Mouse (Mus musculus) liver, embryonic 14 days (tissue): Measurements from ENCODE around the gene Olfr877. TPM values are rescaled to one million over a fixed set of nuclear protein-coding genes. Genes with fewer than 3 reads are reported as not detected.

Source experiments
- polyA plus RNA-seq: library from polyadenylated mRNA; depleted of rRNA; stranded (reverse); fragments of >200 nt; gene quantifications from 2 replicates; pipeline ENCODE4 v1.2.3, GENCODE M21; 2012; rRNA removed

Gene Olfr877
- not detected in 2 replicates for polyA plus RNA-seq

DNA sequence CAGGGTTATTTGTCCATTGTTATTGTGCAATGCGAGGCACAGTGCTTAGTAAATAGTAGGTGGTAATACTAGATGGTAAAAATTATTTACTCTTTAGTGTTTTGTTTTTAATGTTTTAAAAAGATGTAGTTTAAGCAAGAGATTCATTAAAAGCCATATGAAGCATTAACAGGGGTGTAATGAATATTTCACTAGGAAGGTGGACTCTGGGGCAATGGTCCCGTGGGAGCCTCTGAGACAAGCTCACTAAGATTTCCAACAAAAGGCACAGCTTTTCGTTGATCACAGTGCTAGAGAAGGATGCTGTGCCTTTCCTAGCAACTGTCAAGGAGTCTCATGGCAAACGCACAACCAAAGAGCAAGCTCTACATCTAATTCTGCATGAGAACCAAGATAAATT is at the start of gene Olfr877:
TSS of gene Olfr877 (plus strand) at position 301 of the 400 bp plus-strand sequence.

DNA sequence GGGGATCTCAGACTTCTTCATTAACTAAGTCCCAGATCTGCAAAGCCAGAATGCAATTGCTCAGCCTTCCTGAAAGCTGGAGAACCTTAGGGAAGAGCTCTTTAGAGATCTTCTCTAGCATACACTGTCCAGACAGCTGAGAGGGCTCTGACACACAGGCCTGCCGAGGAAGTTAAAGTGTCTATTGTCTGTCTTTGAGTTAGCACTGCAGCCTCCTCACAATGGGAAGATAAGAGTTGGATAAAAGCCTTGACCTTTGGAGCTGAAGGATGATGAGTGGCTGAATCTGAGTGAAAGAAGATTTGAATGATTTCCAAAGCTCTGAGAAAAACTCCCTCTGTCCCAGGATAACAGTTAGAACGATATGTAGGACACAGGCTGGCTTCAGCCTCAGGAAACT is 42.6 kb downstream of the Olfr877 start, which contains the start of gene Olfr145:
TSS of gene Olfr145 (plus strand) at position 64 of the 400 bp plus-strand sequence.

Other genes starting within 250 kb of the Olfr877 start
- gene Spa17, start 240.5 kb upstream of the Olfr877 start, polyA plus RNA-seq: 1.2 and 1.4 TPM in 2 replicates
- gene Tbrg1, start 197.0 kb upstream of the Olfr877 start, polyA plus RNA-seq: 22.3 and 25.8 TPM in 2 replicates
- not detected in 2 replicates for gene Panx3, start 185.0 kb upstream of the Olfr877 start, polyA plus RNA-seq
- gene Olfr160, start 138.0 kb upstream of the Olfr877 start, polyA plus RNA-seq: not detected in 2 replicates
- not detected in 2 replicates for gene Olfr874, start 109.2 kb upstream of the Olfr877 start, polyA plus RNA-seq
- gene Olfr875, start 82.4 kb upstream of the Olfr877 start, polyA plus RNA-seq: not detected in 2 replicates
- not detected in 2 replicates for gene Olfr876, start 51.2 kb upstream of the Olfr877 start, polyA plus RNA-seq
- not detected in 2 replicates for gene Olfr145, start 42.5 kb downstream of the Olfr877 start, polyA plus RNA-seq
- not detected in 2 replicates for gene Olfr878, start 63.6 kb downstream of the Olfr877 start, polyA plus RNA-seq
- not detected in 2 replicates for gene Olfr881, start 137.6 kb downstream of the Olfr877 start, polyA plus RNA-seq
- not detected in 2 replicates for gene Olfr883, start 171.5 kb downstream of the Olfr877 start, polyA plus RNA-seq
- gene Olfr884, start 192.3 kb downstream of the Olfr877 start, polyA plus RNA-seq: not detected in 2 replicates
- gene Olfr885, start 207.1 kb downstream of the Olfr877 start, polyA plus RNA-seq: not detected in 2 replicates
- gene Olfr887, start 229.8 kb downstream of the Olfr877 start, polyA plus RNA-seq: not detected in 2 replicates